Mouse (Mus musculus) ES-Bruce4 (cell line): ENCODE results near the gene Adra1d. TPM values are rescaled to one million over a fixed set of nuclear protein-coding genes. Genes with fewer than 3 reads are reported as not detected.

Source experiments
- H3K27ac ChIP-seq: 2 replicates; pipeline ENCODE4 v1.5.1; 2012; ENCODE audit warnings: low read length, inconsistent platforms; ENCODE audit not compliant: insufficient read depth
- H3K27me3 ChIP-seq: 2 replicates; pipeline ENCODE4 v1.6.1; 2012; ENCODE audit warnings: mild to moderate bottlenecking, low read length, inconsistent platforms; ENCODE audit not compliant: control insufficient read depth, poor library complexity, insufficient read depth, severe bottlenecking
- H3K36me3 ChIP-seq: 2 replicates; pipeline ENCODE4 v1.6.1; 2012; ENCODE audit warnings: inconsistent platforms, mild to moderate bottlenecking, low read length, moderate library complexity; ENCODE audit not compliant: control insufficient read depth, poor library complexity, insufficient read depth, severe bottlenecking
- H3K4me1 ChIP-seq: one replicate; pipeline ENCODE4 v1.8.1; 2011; ENCODE audit warnings: low read length; ENCODE audit not compliant: control insufficient read depth, insufficient read depth
- H3K4me3 ChIP-seq: 2 replicates; pipeline ENCODE4 v1.5.1; 2011; ENCODE audit warnings: low read depth, mild to moderate bottlenecking, low read length
- H3K9ac ChIP-seq: 2 replicates; pipeline ENCODE4 v1.6.1; 2012; ENCODE audit warnings: low read depth, mild to moderate bottlenecking, inconsistent platforms; ENCODE audit not compliant: poor library complexity, severe bottlenecking
- H3K9me3 ChIP-seq: replicated peaks from 2 replicates; pipeline ENCODE4 v1.6.1; 2012; ENCODE audit warnings: mild to moderate bottlenecking, low read length, inconsistent platforms; ENCODE audit not compliant: control insufficient read depth, poor library complexity, insufficient read depth, severe bottlenecking
- CTCF ChIP-seq: IDR thresholded peaks from one replicate; pipeline ENCODE4 v1.8.1; 2011; ENCODE audit warnings: low read depth, low read length
- EP300 ChIP-seq: IDR thresholded peaks from 2 replicates; pipeline ENCODE4 v1.6.1; 2011; ENCODE audit warnings: low read depth, low read length; ENCODE audit not compliant: insufficient read depth
- POLR2A ChIP-seq: IDR thresholded peaks from one replicate; pipeline ENCODE4 v1.8.1; 2011; ENCODE audit warnings: low read length; ENCODE audit not compliant: insufficient read depth
- polyA plus RNA-seq: library from polyadenylated mRNA; stranded (reverse); fragments of >200 nt; gene quantifications from 2 replicates; pipeline ENCODE4 v1.2.4, GENCODE M21; 2011; ENCODE audit warnings: low read depth; ENCODE audit not compliant: missing spikeins, insufficient read depth, insufficient read length

Adra1d gene
- polyA plus RNA-seq, 1 experiment: not detected

- Histone ChIP-seq H3K27me3 (no peaks in the 10 kb centered on the region), H3K27ac (no peak overlapping the region), H3K4me3 (no peak overlapping the region), H3K4me1 (no peaks in the 10 kb centered on the region), H3K9me3 (no peaks in the 10 kb centered on the region), H3K36me3 (no peaks in the 10 kb centered on the region), H3K9ac (no peak overlapping the region)
- no peak for TF ChIP-seq EP300
- TF ChIP-seq POLR2A: no peak
- TF ChIP-seq CTCF: no peak
Observed at GRCm38 (mm10) chr2:131531271-131531670, 30.8 kb downstream of the Adra1d start.

- Histone ChIP-seq H3K9ac (no peak overlapping the region), H3K9me3 (no peaks in the 10 kb centered on the region), H3K27ac (no peak overlapping the region), H3K4me1 (no peaks in the 10 kb centered on the region), H3K27me3 (no peaks in the 10 kb centered on the region), H3K4me3 (no peak overlapping the region), H3K36me3 (no peaks in the 10 kb centered on the region)
- TF ChIP-seq CTCF (peak; percentile 76), EP300 (no peak), POLR2A (no peak)
Observed at GRCm38 (mm10) chr2:131530623-131531008, 31.5 kb downstream of the Adra1d start.

DNA sequence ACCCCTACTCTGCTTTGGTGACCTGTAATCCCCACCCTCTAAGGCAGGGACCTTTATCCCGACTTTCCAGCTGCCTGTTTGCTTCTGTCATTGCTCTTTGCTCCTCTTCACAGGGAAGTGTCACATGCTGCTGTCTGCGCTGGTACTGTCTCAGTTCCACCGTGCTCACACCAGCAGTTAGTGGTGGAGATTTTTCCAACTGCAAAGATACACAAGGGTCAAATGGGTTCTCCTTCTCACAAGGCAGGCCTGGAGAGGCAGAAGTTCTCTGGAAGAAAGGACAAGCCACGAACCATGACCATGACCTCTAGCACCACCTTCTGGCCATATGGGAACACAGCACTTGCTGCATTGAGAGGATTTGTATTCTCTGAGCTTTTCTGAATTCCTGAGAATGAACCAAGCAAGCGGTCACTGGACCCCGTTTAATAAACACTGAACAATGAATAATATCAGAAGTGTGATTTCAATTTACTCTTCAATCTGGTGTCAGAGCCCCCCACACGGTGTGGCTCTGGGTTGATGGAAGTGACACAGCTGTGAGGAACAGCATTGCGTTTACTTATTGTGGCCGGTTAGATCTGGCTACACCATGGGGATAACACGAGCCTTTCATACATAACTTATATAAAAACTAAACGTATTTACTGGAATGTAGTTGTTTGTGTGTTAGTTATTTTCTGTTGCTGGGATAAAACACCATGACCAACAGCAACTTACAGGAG is 32.0 kb downstream of the Adra1d start:
- no peaks in the 10 kb centered on the region for H3K27me3 ChIP-seq
- TF ChIP-seq POLR2A: no peak
- peak; percentile 77 for TF ChIP-seq CTCF
- TF ChIP-seq EP300: no peak
- H3K9ac ChIP-seq: no peak overlapping the region
- H3K9me3 ChIP-seq: no peaks in the 10 kb centered on the region
- no peak overlapping the region for H3K27ac ChIP-seq
- H3K36me3 ChIP-seq: no peaks in the 10 kb centered on the region
- H3K4me3 ChIP-seq: no peak overlapping the region
- H3K4me1 ChIP-seq: no peaks in the 10 kb centered on the region

DNA sequence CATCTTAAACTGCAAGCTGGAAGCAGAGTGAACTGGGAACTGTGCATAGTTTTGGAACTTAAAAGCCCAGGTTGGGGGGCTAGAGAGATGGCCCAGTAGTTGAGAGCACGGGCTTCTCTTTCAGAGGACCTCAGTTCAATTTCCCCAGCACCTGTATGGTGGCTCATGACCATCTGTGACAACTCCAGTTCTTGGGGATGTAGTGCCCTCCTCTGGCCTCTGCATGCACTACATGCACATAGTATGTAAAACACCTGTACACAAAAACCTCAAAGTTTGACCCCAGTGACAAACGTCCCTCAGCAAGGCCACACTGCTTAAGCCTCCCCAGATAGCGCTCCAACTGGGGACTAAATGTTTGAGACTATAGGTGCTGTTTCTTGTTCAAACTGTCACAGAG is 35.0 kb downstream of the Adra1d start:
- no peaks in the 10 kb centered on the region for H3K27me3 ChIP-seq
- no peak for TF ChIP-seq POLR2A
- TF ChIP-seq CTCF: peak; percentile 65
- no peak for TF ChIP-seq EP300
- no peak overlapping the region for H3K9ac ChIP-seq
- no peaks in the 10 kb centered on the region for H3K36me3 ChIP-seq
- no peaks in the 10 kb centered on the region for H3K4me1 ChIP-seq
- H3K27ac ChIP-seq: no peak overlapping the region
- H3K4me3 ChIP-seq: no peak overlapping the region
- no peaks in the 10 kb centered on the region for H3K9me3 ChIP-seq

- no peaks in the 10 kb centered on the region for H3K27me3 ChIP-seq
- TF ChIP-seq EP300: no peak
- no peak for TF ChIP-seq CTCF
- TF ChIP-seq POLR2A: no peak
- no peak overlapping the region for H3K27ac ChIP-seq
- no peaks in the 10 kb centered on the region; the same call in 1 of the 2 replicates for H3K36me3 ChIP-seq
- no peaks in the 10 kb centered on the region for H3K4me1 ChIP-seq
- no peak overlapping the region for H3K4me3 ChIP-seq
- no peaks in the 10 kb centered on the region for H3K9me3 ChIP-seq
- H3K9ac ChIP-seq: no peak overlapping the region
Observed at GRCm38 (mm10) chr2:131520743-131521142, 41.3 kb downstream of the Adra1d start.

DNA sequence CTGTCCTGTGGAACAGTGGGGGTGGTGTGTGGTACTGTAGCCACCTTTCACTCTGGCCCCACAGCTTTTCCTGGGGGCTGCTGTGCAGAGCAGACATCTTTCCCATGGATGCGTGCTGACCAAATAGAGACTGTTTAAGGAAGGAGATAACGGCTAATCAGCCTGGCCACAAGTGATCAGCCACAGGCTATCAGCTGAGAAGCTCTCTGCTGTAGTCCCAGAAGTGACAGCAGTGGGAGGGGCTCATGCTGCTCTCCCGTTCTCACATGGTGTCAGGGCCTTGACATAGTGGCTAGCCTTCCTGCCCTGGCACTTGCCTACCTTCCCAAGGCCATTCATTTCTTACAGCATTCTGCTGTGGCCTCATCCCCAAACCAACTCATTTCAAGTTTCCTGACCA is 43.3 kb downstream of the Adra1d start:
- no peak overlapping the region for H3K9ac ChIP-seq
- no peak for TF ChIP-seq CTCF
- no peak for TF ChIP-seq EP300
- TF ChIP-seq POLR2A: no peak
- no peaks in the 10 kb centered on the region for H3K9me3 ChIP-seq
- H3K4me3 ChIP-seq: no peak overlapping the region
- H3K27ac ChIP-seq: no peak overlapping the region
- H3K27me3 ChIP-seq: no peaks in the 10 kb centered on the region
- H3K36me3 ChIP-seq: no peaks in the 10 kb centered on the region; the same call in 1 of the 2 replicates
- H3K4me1 ChIP-seq: no peaks in the 10 kb centered on the region
